In genomic region chr4:40850582-40850981, GRCm38 (mm10) we compare ENCODE assay signal across 8 mouse cellular contexts. TPM values are rescaled to one million over a fixed set of nuclear protein-coding genes. Genes with fewer than 3 reads are reported as not detected.
A peak's percentile ranks its signal among the peaks of the same experiment; 100 is the strongest.
DNase-seq lines count a peak whose midpoint lies in the region; ATAC-seq and TF ChIP-seq lines count a peak whose summit lies in the region.

No protein-coding gene starts in this region.

- peak overlapping the region; percentile 99 for H3K4me3 ChIP-seq in megakaryocyte, embryonic 14.5 days (replicated peaks)
- H3K4me3 ChIP-seq in embryonic facial prominence, embryonic 15.5 days (replicated peaks) = peak overlapping the region; percentile 62
- peak overlapping the region; percentile 81 for H3K4me3 ChIP-seq in limb, embryonic 15.5 days
- peak overlapping the region; percentile 30; the same call in 1 of the 2 replicates for H3K4me3 ChIP-seq in spleen, adult 2 months (ENCODE audit: extremely low read depth, insufficient read depth, insufficient read length)

- no peaks in the 10 kb centered on the region for H3K9me3 ChIP-seq in megakaryocyte, embryonic 14.5 days
- no peaks in the 10 kb centered on the region for H3K9me3 ChIP-seq in embryonic facial prominence, embryonic 15.5 days (replicated peaks)
- no peaks in the 10 kb centered on the region for H3K9me3 ChIP-seq in limb, embryonic 15.5 days

- H3K4me1 ChIP-seq in megakaryocyte, embryonic 14.5 days = peaks cover 68% of the 10 kb centered on the region
- peaks cover 68% of the 10 kb centered on the region for H3K4me1 ChIP-seq in embryonic facial prominence, embryonic 15.5 days
- peaks cover 53% of the 10 kb centered on the region for H3K4me1 ChIP-seq in limb, embryonic 15.5 days
- H3K4me1 ChIP-seq in spleen, adult 2 months (ENCODE audit: control insufficient read depth, insufficient read depth, insufficient read length) = peaks cover 32% of the 10 kb centered on the region; the same call in 1 of the 2 replicates

- peak overlapping the region; percentile 80 for H3K4me2 ChIP-seq in embryonic facial prominence, embryonic 15.5 days (replicated peaks)
- peak overlapping the region; percentile 83 for H3K4me2 ChIP-seq in limb, embryonic 15.5 days

- no peak for TF ChIP-seq CTCF in spleen, adult 2 months (IDR thresholded peaks at IDR 0.05; ENCODE audit: extremely low read depth, insufficient read depth, insufficient read length, insufficient replicate concordance)

- 55% methylated on average over 5 of the region's 5 CpGs for WGBS in embryonic facial prominence, embryonic 15.5 days
- WGBS in limb, embryonic 15.5 days = 62% methylated on average over 5 of the region's 5 CpGs
- 49% methylated on average over 5 of the region's 5 CpGs for WGBS in spleen, adult 2 months

- H3K27ac ChIP-seq in embryonic facial prominence, embryonic 15.5 days (replicated peaks) = 0 out of 2 replicates have a peak overlapping the region, but pooled peaks have one; percentile 39
- no peak overlapping the region for H3K27ac ChIP-seq in limb, embryonic 15.5 days
- H3K27ac ChIP-seq in spleen, adult 2 months (ENCODE audit: insufficient read depth, low read length) = peak overlapping the region; percentile 74

- DNase-seq in spleen, adult 2 months (ENCODE audit: low read depth in 1 of 2, low spot score in 2 of 2) = no peak
- DNase-seq in MN1 (ENCODE audit: low spot score) = no peak
- DNase-seq in cerebellum, postnatal 14 days = no peak
- no peak for DNase-seq in right cerebral cortex, adult 2 months (ENCODE audit: low spot score in 2 of 2)

- ATAC-seq in megakaryocyte, adult 5-6 weeks (ENCODE audit: poor library complexity, severe bottlenecking) = no peak
- no peak for ATAC-seq in embryonic facial prominence, embryonic 15.5 days (ENCODE audit: insufficient number of reproducible peaks, low FRiP score, low TSS enrichment, low read depth)
- no peak for ATAC-seq in limb, embryonic 15.5 days (ENCODE audit: insufficient number of reproducible peaks, low FRiP score, low TSS enrichment, low read depth)

- TF ChIP-seq POLR2A in spleen, adult 2 months (IDR thresholded peaks at IDR 0.05; ENCODE audit: low read depth, low read length) = no peak

- H3K27me3 ChIP-seq in megakaryocyte, embryonic 14.5 days (replicated peaks) = no peaks in the 10 kb centered on the region
- H3K27me3 ChIP-seq in embryonic facial prominence, embryonic 15.5 days = no peaks in the 10 kb centered on the region
- no peaks in the 10 kb centered on the region for H3K27me3 ChIP-seq in limb, embryonic 15.5 days
- H3K27me3 ChIP-seq in spleen, adult 2 months (ENCODE audit: control insufficient read depth, insufficient read depth, low read length) = no peaks in the 10 kb centered on the region

- peaks cover 60% of the 10 kb centered on the region for H3K36me3 ChIP-seq in megakaryocyte, embryonic 14.5 days (replicated peaks; ENCODE audit: low read length)
- H3K36me3 ChIP-seq in embryonic facial prominence, embryonic 15.5 days = no peaks in the 10 kb centered on the region
- no peaks in the 10 kb centered on the region for H3K36me3 ChIP-seq in limb, embryonic 15.5 days
- no peaks in the 10 kb centered on the region; the same call in none of the 2 replicates for H3K36me3 ChIP-seq in spleen, adult 2 months (ENCODE audit: control insufficient read depth, insufficient read depth, low read length)

- H3K9ac ChIP-seq in embryonic facial prominence, embryonic 15.5 days = no peak overlapping the region
- H3K9ac ChIP-seq in limb, embryonic 15.5 days = peak overlapping the region; percentile 0; the same call in 1 of the 2 replicates

RNA-seq across cellular contexts. Expression of gene B4galt1, which starts 3.2 kb away (rescaled TPM):
- polyA plus RNA-seq in megakaryocyte, embryonic 14.5 days (2012; ENCODE audit: insufficient read depth, low replicate concordance) = 43.8 and 101 TPM in 2 replicates
- total RNA-seq in megakaryocyte, adult 5-6 weeks (2015) = 75.4 and 79.4 TPM in 2 replicates
- total RNA-seq in megakaryocyte, adult 5-6 weeks (2017) = 46.4 and 57.4 TPM in 2 replicates
- polyA plus RNA-seq in embryonic facial prominence, embryonic 15.5 days (2015; fragmentation: Nextera tagmentation; extraction: Ambion mirVana) = 59.7 and 61.3 TPM in 2 replicates
- polyA plus RNA-seq in limb, embryonic 15.5 days (2015; fragmentation: Nextera tagmentation; extraction: Ambion mirVana) = 50.3 and 58.1 TPM in 2 replicates
- 24.6 and 37.4 TPM in 2 replicates for polyA plus RNA-seq in spleen, adult 2 months (2012; rRNA removed)

Comparison
In these comparisons a context has a peak if more than half of its experiments do, and no peak if none do; other contexts are left out.
1. H3K4me3 ChIP-seq: peak in every context shown above with its lines; median percentile 99 in megakaryocyte, embryonic 14.5 days; 81 in limb, embryonic 15.5 days; 62 in embryonic facial prominence, embryonic 15.5 days; 30 in spleen, adult 2 months.